Comparison of ENCODE assay signal across 12 mouse cellular contexts in genomic region chr7:65213216-65213925, GRCm38 (mm10). TPM values are rescaled to one million over a fixed set of nuclear protein-coding genes. Genes with fewer than 3 reads are reported as not detected.
DNase-seq lines count a peak whose midpoint lies in the region; ATAC-seq and TF ChIP-seq lines count a peak whose summit lies in the region.
"Had no signal": no experiment of that assay in that cellular context is flagged by ENCODE, and none has a peak within 500 bp of the region (broad histone marks: within the 10 kb centered on the region; RNA-seq: fewer than 3 reads in every experiment).

No protein-coding gene starts in this region.

- H3K4me3 ChIP-seq in layer of hippocampus, adult 2 months, result no peak overlapping the region
- no peak overlapping the region for H3K4me3 ChIP-seq in kidney, embryonic 15.5 days (replicated peaks)
- H3K4me3 ChIP-seq: neural tube, embryonic 13.5 days had no signal

- H3K27me3 ChIP-seq in kidney, embryonic 15.5 days, result no peaks in the 10 kb centered on the region
- H3K27me3 ChIP-seq: neural tube, embryonic 13.5 days had no signal

- DNase-seq in layer of hippocampus, adult 2 months (ENCODE audit: low spot score in 2 of 2), result no peak
- DNase-seq in layer of hippocampus, adult 9-10 months (ENCODE audit: low spot score), result no peak
- DNase-seq in fat pad, adult 2 months (ENCODE audit: extremely low read depth, low read depth, low spot score), result peak; percentile 30
- peak; percentile 9 for DNase-seq in ovary, postnatal 36 days (ENCODE audit: low spot score)
- DNase-seq in layer of hippocampus, adult 18-20 months (ENCODE audit: low spot score in 2 of 2), result no peak
- no peak for DNase-seq in thymus, adult 18-20 months
- no peak for DNase-seq in layer of hippocampus, adult 8-10 months (ENCODE audit: low spot score in 2 of 2)

- TF ChIP-seq CTCF in layer of hippocampus, adult 2 months (conservative IDR thresholded peaks at IDR 0.05), result peak; percentile 68

- 76% methylated on average over 14 of the region's 14 CpGs for WGBS in kidney, embryonic 15.5 days

- peak; percentile 75 for ATAC-seq in kidney, embryonic 15.5 days (replicated peaks; ENCODE audit: low FRiP score)

- no peaks in the 10 kb centered on the region for H3K36me3 ChIP-seq in kidney, embryonic 15.5 days
- H3K36me3 ChIP-seq: G1E; neural tube, embryonic 13.5 days had no signal

- no peak overlapping the region for H3K27ac ChIP-seq in layer of hippocampus, adult 2 months
- no peak overlapping the region for H3K27ac ChIP-seq in kidney, embryonic 15.5 days
- H3K27ac ChIP-seq: neural tube, embryonic 13.5 days had no signal

- H3K9me3 ChIP-seq in kidney, embryonic 15.5 days (replicated peaks), result no peaks in the 10 kb centered on the region
- H3K9me3 ChIP-seq: G1E; neural tube, embryonic 13.5 days had no signal

- no peak overlapping the region for H3K4me2 ChIP-seq in kidney, embryonic 15.5 days
- H3K4me2 ChIP-seq: liver, embryonic 11.5 days; neural tube, embryonic 13.5 days had no signal

- no peak overlapping the region for H3K9ac ChIP-seq in kidney, embryonic 15.5 days
- H3K9ac ChIP-seq: neural tube, embryonic 13.5 days had no signal

- H3K4me1 ChIP-seq in kidney, embryonic 15.5 days, result no peaks in the 10 kb centered on the region
- H3K4me1 ChIP-seq: neural tube, embryonic 13.5 days had no signal

RNA-seq across cellular contexts. Expression of gene Fam189a1, which starts 57.0 kb away (rescaled TPM):
- total RNA-seq in layer of hippocampus, adult 2 months (2021), result 10 to 100 TPM; 63.6 to 66.3 TPM
- polyA plus RNA-seq in kidney, embryonic 15.5 days (2015; fragmentation: Nextera tagmentation; extraction: Ambion mirVana), result 0.33 and 0.66 TPM in 2 replicates
- 10 to 100 TPM; 65.0 to 72.8 TPM for total RNA-seq in layer of hippocampus, adult 18-20 months (2021)
- 10 to 100 TPM; 48.6 to 70.5 (median 61.7) TPM for total RNA-seq in layer of hippocampus, adult 8-10 months (2022)
- total RNA-seq: granulocyte monocyte progenitor cell, adult 5-6 weeks had no signal
- polyA plus RNA-seq: G1E had no signal

Comparison
In these comparisons a context has a peak if more than half of its experiments do, and no peak if none do; other contexts are left out.
1. DNase-seq: peak in fat pad, adult 2 months (single experiment) and ovary, postnatal 36 days (single experiment); none in layer of hippocampus, adult 2 months (0 of 2), layer of hippocampus, adult 9-10 months (single experiment), layer of hippocampus, adult 18-20 months (0 of 2), thymus, adult 18-20 months (0 of 2) and layer of hippocampus, adult 8-10 months (0 of 2).